Mouse (Mus musculus): ENCODE measurements around the gene Gm6763. TPM values are rescaled to one million over a fixed set of nuclear protein-coding genes. Genes with fewer than 3 reads are reported as not detected.
"Not testable (repeated sequence)": the region's sequence is repeated elsewhere in the genome, so short reads cannot be mapped to it uniquely, and the experiment has no call there.

Gm6763 gene
- not detected in 2 replicates for polyA plus RNA-seq (2016; fragmentation: Nextera tagmentation; extraction: Ambion mirVana)

GRCm38 (mm10) chr10:104151197-104151596 is at the start of gene Gm6763:
Gene Gm6763 (plus strand): TSS chr10:104151497.
- H3K27me3 ChIP-seq; H3K9ac ChIP-seq; H3K4me2 ChIP-seq (replicated peaks); H3K4me1 ChIP-seq; H3K4me3 ChIP-seq; ATAC-seq (ENCODE audit: insufficient number of reproducible peaks, insufficient read depth, low FRiP score, low TSS enrichment); H3K27ac ChIP-seq; H3K9me3 ChIP-seq; H3K36me3 ChIP-seq: not testable (repeated sequence)
- no CpG with 5 or more reads among the region's 3 CpGs for WGBS

- no peaks in the 10 kb centered on the region for H3K4me1 ChIP-seq
- no peak overlapping the region for H3K4me3 ChIP-seq
- H3K27me3 ChIP-seq: no peaks in the 10 kb centered on the region
- ATAC-seq (ENCODE audit: insufficient number of reproducible peaks, insufficient read depth, low FRiP score, low TSS enrichment): no peak
- no peak overlapping the region for H3K27ac ChIP-seq
- 79% methylated on average over 3 of the region's 3 CpGs for WGBS
- H3K9ac ChIP-seq: no peak overlapping the region
- no peaks in the 10 kb centered on the region for H3K9me3 ChIP-seq
- H3K36me3 ChIP-seq: no peaks in the 10 kb centered on the region
- H3K4me2 ChIP-seq (replicated peaks): no peak overlapping the region
Measured at GRCm38 (mm10) chr10:104110044-104110443, 41.3 kb upstream of the Gm6763 start.

DNA sequence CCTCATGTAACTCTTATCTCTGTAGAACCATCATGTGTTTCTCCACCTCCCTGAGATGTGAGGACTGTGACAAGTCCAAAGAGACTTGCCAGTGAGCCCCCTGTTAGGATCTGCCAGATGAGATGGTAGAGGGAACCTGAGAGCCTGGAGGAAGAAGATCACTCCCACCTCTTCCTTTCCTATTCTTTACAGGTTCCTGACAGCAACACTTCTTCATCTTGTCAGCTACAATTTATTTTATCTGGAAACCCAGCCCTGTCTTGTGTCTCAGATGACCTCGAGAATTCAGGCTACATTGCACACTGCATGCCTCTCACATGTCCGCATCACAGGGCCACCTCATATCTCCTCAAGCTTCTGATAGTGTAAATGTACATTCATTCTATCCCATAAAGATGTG is 33.0 kb upstream of the Gm6763 start:
- no peak for ATAC-seq (ENCODE audit: insufficient number of reproducible peaks, insufficient read depth, low FRiP score, low TSS enrichment)
- WGBS: 74% methylated on average over 2 of the region's 2 CpGs
- Histone ChIP-seq H3K36me3 (no peaks in the 10 kb centered on the region), H3K27ac (no peak overlapping the region), H3K4me3 (no peak overlapping the region), H3K4me2 (replicated peaks) (no peak overlapping the region), H3K9me3 (no peaks in the 10 kb centered on the region), H3K9ac (no peak overlapping the region), H3K4me1 (no peaks in the 10 kb centered on the region), H3K27me3 (no peaks in the 10 kb centered on the region)

GRCm38 (mm10) chr10:104142687-104143086 is 8.6 kb upstream of the Gm6763 start, which contains the start of gene Gm21293:
Gene Gm21293 (plus strand): TSS chr10:104142987.
- H3K27ac ChIP-seq; ATAC-seq (ENCODE audit: insufficient number of reproducible peaks, insufficient read depth, low FRiP score, low TSS enrichment); H3K4me3 ChIP-seq; H3K9me3 ChIP-seq; H3K9ac ChIP-seq; H3K4me1 ChIP-seq; H3K4me2 ChIP-seq (replicated peaks); H3K27me3 ChIP-seq; H3K36me3 ChIP-seq: not testable (repeated sequence)
- WGBS: no CpG with 5 or more reads among the region's 3 CpGs

GRCm38 (mm10) chr10:104159706-104160105 is 8.4 kb downstream of the Gm6763 start, which contains the start of gene Gm8764:
Gene Gm8764 (plus strand): TSS chr10:104160006.
- not testable (repeated sequence) for H3K9ac ChIP-seq; H3K36me3 ChIP-seq; H3K9me3 ChIP-seq; H3K4me3 ChIP-seq; H3K4me2 ChIP-seq (replicated peaks); H3K27me3 ChIP-seq; H3K27ac ChIP-seq; ATAC-seq (ENCODE audit: insufficient number of reproducible peaks, insufficient read depth, low FRiP score, low TSS enrichment); H3K4me1 ChIP-seq
- no CpG with 5 or more reads among the region's 3 CpGs for WGBS

- H3K4me2 ChIP-seq (replicated peaks); ATAC-seq (ENCODE audit: insufficient number of reproducible peaks, insufficient read depth, low FRiP score, low TSS enrichment); H3K36me3 ChIP-seq; H3K4me3 ChIP-seq; H3K4me1 ChIP-seq; H3K27me3 ChIP-seq; H3K27ac ChIP-seq; H3K9me3 ChIP-seq; H3K9ac ChIP-seq: not testable (repeated sequence)
- no CpG with 5 or more reads among the region's 3 CpGs for WGBS
Measured at GRCm38 (mm10) chr10:104168215-104168614, 16.9 kb downstream of the Gm6763 start, which contains the start of gene Gm21304. Gene Gm21304 (plus strand): TSS chr10:104168515.

DNA sequence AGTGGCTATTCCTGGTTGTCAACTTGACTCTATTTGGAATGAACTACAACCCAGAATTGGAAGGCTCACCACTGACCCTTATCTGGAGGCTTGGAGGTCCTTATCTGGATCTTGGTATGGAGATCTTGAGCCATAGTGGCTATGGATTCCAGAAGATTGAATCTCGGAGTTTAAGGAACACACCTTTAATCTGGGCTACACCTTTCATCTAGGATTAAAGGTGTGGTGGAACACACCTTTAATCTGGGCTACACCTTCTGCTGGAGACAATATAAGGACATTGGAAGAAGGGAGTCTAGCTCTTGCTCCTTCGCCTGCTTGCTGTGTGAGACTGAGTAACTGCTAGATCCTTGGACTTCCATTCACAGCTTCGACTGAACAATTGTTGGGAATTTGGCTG is 25.4 kb downstream of the Gm6763 start, which contains the start of gene Gm21312:
TSS of gene Gm21312 (plus strand) at position 301 of the 400 bp plus-strand sequence.
- H3K4me3 ChIP-seq; H3K9ac ChIP-seq; H3K4me2 ChIP-seq (replicated peaks); ATAC-seq (ENCODE audit: insufficient number of reproducible peaks, insufficient read depth, low FRiP score, low TSS enrichment); H3K4me1 ChIP-seq; H3K9me3 ChIP-seq; H3K36me3 ChIP-seq; H3K27me3 ChIP-seq; H3K27ac ChIP-seq: not testable (repeated sequence)
- WGBS: no CpG with 5 or more reads among the region's 3 CpGs

- not testable (repeated sequence) for ATAC-seq (ENCODE audit: insufficient number of reproducible peaks, insufficient read depth, low FRiP score, low TSS enrichment); H3K27me3 ChIP-seq; H3K27ac ChIP-seq; H3K36me3 ChIP-seq; H3K4me3 ChIP-seq; H3K4me1 ChIP-seq; H3K4me2 ChIP-seq (replicated peaks); H3K9ac ChIP-seq; H3K9me3 ChIP-seq
- no CpG with 5 or more reads among the region's 3 CpGs for WGBS
Measured at GRCm38 (mm10) chr10:104185233-104185632, 33.9 kb downstream of the Gm6763 start, which contains the start of gene Gm20765. Gene Gm20765 (plus strand): TSS chr10:104185533.

DNA sequence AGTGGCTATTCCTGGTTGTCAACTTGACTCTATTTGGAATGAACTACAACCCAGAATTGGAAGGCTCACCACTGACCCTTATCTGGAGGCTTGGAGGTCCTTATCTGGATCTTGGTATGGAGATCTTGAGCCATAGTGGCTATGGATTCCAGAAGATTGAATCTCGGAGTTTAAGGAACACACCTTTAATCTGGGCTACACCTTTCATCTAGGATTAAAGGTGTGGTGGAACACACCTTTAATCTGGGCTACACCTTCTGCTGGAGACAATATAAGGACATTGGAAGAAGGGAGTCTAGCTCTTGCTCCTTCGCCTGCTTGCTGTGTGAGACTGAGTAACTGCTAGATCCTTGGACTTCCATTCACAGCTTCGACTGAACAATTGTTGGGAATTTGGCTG is 42.4 kb downstream of the Gm6763 start, which contains the start of gene Gm4340:
TSS of gene Gm4340 (plus strand) at position 301 of the 400 bp plus-strand sequence.
- not testable (repeated sequence) for ATAC-seq (ENCODE audit: insufficient number of reproducible peaks, insufficient read depth, low FRiP score, low TSS enrichment)

More for the DNA sequence above, 42.4 kb downstream of the Gm6763 start, which contains the start of gene Gm4340:
- not testable (repeated sequence) for H3K4me1 ChIP-seq; H3K4me3 ChIP-seq; H3K27ac ChIP-seq; H3K36me3 ChIP-seq; H3K9me3 ChIP-seq; H3K27me3 ChIP-seq; H3K9ac ChIP-seq; H3K4me2 ChIP-seq (replicated peaks)
- no CpG with 5 or more reads among the region's 3 CpGs for WGBS

Other genes starting within 250 kb of the Gm6763 start
- gene Gm21293, start 8.5 kb upstream of the Gm6763 start, polyA plus RNA-seq (2016; fragmentation: Nextera tagmentation; extraction: Ambion mirVana): not detected in 2 replicates
- not detected in 2 replicates for gene Gm8764, start 8.5 kb downstream of the Gm6763 start, polyA plus RNA-seq (2016; fragmentation: Nextera tagmentation; extraction: Ambion mirVana)
- not detected in 2 replicates for gene Gm21304, start 17.0 kb downstream of the Gm6763 start, polyA plus RNA-seq (2016; fragmentation: Nextera tagmentation; extraction: Ambion mirVana)
- not detected in 2 replicates for gene Gm21312, start 25.5 kb downstream of the Gm6763 start, polyA plus RNA-seq (2016; fragmentation: Nextera tagmentation; extraction: Ambion mirVana)
- not detected in 2 replicates for gene Gm20765, start 34.0 kb downstream of the Gm6763 start, polyA plus RNA-seq (2016; fragmentation: Nextera tagmentation; extraction: Ambion mirVana)
- not detected in 2 replicates for gene Gm4340, start 42.5 kb downstream of the Gm6763 start, polyA plus RNA-seq (2016; fragmentation: Nextera tagmentation; extraction: Ambion mirVana)